Mouse (Mus musculus): ENCODE data around the gene Car10. TPM values are rescaled to one million over a fixed set of nuclear protein-coding genes. Genes with fewer than 3 reads are reported as not detected.

Gene Car10
- total RNA-seq, 1 experiment from 2014 or later: not detected

- ATAC-seq (replicated peaks; ENCODE audit: low read depth, poor library complexity, severe bottlenecking): peak; percentile 93
Measured at GRCm38 (mm10) chr11:93471573-93472179, 373.8 kb downstream of the Car10 start.

DNA sequence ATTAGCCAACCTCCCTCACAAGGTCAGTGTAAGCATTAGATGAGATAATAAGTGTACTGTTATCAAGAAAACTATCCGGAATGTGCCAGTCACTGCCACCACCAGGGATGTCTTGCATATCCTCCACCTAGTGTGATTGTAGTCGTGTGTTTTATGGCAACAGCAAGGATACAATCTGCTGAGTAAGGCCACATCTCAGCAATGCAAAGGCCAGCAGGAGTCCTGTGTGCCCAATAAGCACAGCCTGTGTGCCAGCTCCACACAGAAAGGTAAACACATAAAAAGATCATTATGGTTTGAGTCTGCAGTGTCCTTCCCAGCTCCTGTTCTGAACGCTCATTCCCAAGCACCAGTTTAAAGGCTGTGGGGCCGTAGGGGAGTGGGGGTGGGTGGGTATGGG is 386.8 kb downstream of the Car10 start:
- no peak for ATAC-seq (replicated peaks; ENCODE audit: low read depth, poor library complexity, severe bottlenecking)

- ATAC-seq (replicated peaks; ENCODE audit: low read depth, poor library complexity, severe bottlenecking): no peak
Measured at GRCm38 (mm10) chr11:93487021-93487420, 389.2 kb downstream of the Car10 start.

DNA sequence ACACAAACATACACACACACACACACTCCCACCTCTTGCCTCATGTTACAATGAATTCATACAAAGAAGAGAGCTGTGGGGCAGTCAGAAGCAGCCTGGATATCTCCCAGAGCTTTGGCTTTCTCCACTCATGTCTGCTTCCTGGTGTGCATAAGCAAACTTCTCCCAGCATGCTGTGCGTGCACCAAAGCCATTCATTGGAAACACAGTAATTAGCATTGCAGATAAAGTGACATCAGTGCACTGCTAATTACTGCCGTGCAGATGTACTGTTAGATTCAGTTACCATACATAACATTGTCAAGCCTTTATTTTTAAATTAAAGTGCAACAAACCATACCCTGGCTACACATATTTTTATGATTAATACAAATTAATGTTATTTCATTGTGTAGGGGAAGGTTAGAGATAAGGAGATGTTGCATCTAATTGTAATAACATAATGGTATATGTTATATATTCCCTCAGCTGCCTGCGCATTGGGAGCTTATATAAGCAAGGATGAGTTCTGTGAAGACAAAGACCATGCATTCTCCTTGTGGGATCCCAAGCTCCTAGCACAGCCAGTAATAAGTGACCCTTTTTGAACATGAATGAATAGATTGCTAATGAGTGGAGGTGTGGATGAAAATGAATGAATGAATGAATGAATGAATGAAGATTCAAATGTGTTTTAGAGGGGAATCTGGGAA is 390.2 kb downstream of the Car10 start:
- ATAC-seq (replicated peaks; ENCODE audit: low read depth, poor library complexity, severe bottlenecking): no peak

- ATAC-seq (replicated peaks; ENCODE audit: low read depth, poor library complexity, severe bottlenecking): no peak
Measured at GRCm38 (mm10) chr11:93490211-93490820, 392.5 kb downstream of the Car10 start.

DNA sequence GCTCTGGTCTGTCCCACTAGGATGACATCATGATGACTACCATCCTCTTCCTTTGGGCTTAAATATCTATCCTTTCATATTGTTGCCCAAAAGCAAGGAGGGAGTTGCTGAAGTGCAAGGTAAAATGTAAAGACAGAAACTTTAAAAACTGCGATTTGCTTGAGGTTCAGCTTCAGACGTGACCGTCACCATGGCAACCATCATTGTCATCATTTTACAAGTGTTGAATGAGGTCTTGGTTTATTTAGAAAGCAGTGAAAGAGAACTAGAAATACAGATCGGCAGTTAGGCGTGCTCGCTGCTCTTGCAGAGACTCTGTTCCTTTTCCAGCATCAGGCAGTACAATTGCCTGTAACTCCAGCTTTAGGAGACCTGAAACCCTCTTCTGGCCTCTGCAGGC is 400.1 kb downstream of the Car10 start:
- no peak for ATAC-seq (replicated peaks; ENCODE audit: low read depth, poor library complexity, severe bottlenecking)

DNA sequence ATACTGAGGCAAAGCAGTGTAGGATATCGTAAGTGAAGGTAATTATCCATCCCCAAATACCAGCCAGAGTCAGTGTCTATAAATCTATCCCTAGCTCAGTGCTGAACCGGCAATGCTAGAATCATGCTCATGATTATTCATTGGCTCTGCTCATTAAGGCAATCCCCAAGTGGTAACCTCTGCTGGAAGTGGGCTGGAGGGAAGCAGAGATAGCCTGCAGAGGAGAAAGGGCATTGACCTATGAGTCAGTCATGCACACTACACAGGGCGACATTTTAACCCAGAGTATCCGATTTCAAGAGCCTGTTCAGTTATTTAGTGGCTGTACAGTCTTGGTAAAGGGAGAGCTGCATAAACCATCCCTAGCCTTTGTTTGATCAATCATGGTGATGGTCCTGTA is 402.6 kb downstream of the Car10 start:
- no peak for ATAC-seq (replicated peaks; ENCODE audit: low read depth, poor library complexity, severe bottlenecking)

- no peak for ATAC-seq (replicated peaks; ENCODE audit: low read depth, poor library complexity, severe bottlenecking)
Measured at GRCm38 (mm10) chr11:93501671-93502070, 403.8 kb downstream of the Car10 start.

DNA sequence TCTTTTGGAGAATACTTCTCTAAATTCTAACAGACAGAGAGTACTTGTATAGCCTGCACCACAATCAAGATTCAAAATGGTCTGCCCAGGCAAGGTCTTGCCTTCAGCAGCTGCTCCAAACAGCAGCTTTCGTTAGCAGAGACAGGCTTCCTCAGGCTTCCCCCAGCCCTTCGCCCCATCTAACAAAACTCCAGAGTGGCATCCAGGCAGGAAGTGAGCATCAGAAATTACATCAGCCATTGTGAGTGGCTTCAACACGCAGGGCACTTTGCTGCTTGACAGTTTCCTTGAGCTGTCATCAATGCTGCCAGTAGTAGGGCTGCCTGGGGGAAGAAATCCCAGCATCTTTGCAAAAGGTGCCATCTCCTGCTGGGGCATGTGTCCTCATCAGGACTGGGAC is 405.0 kb downstream of the Car10 start:
- peak; percentile 42 for ATAC-seq (replicated peaks; ENCODE audit: low read depth, poor library complexity, severe bottlenecking)

DNA sequence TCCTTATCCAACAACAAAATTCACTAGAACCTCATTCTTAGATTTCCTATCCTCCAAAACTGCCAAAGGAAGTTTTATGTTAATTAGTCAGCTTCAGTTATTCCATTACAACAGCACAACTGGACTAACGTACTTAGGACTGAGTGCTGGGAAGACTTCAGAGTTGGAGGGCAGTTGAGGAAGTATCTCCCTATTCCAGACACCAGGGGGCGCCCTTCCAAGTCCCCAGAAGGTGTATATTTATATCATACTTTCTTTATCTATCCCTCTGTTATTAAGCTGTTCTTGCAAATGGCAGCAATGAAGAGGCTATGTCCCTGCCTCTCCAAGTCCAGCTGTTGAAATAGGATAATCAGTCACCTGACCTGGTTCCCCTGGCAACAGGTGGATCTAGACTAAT is 405.6 kb downstream of the Car10 start:
- peak; percentile 75 for ATAC-seq (replicated peaks; ENCODE audit: low read depth, poor library complexity, severe bottlenecking)

DNA sequence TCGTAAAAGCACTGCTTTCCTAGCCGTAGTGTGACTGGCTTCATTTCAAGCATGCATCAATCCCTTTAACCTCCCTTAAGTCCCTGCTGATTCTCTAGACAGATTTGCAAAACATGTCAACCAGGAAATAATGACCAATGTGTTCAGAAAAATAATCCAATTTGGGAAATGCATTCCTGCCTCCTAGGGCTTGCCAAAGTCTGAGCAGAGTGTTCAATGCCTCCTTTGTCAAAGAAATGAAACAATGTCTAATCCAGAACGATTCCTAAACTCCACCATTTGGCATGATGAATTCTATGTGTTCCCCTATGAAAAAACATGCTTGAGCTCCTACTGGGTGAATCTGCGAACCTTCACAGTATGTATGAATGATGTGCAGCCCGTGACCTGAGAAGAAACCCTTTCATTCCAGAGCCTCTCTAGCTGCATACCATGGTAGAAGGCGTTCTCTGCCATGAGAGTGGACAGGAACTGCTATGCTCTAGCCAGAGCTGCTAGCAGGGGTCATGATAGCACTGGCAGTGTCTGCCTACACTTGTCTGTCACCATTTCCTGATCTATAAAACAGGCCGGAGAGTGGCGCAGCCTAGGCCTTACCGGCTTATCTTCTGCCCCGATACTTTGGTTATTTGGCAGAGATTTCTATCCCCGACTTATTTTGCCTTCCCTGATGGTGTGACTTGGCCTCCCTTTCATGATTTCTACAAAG is 411.9 kb downstream of the Car10 start:
- ATAC-seq (replicated peaks; ENCODE audit: low read depth, poor library complexity, severe bottlenecking): no peak

- ATAC-seq (replicated peaks; ENCODE audit: low read depth, poor library complexity, severe bottlenecking): no peak; the same call in 1 of the 2 replicates
Measured at GRCm38 (mm10) chr11:93512843-93513242, 415.0 kb downstream of the Car10 start.

DNA sequence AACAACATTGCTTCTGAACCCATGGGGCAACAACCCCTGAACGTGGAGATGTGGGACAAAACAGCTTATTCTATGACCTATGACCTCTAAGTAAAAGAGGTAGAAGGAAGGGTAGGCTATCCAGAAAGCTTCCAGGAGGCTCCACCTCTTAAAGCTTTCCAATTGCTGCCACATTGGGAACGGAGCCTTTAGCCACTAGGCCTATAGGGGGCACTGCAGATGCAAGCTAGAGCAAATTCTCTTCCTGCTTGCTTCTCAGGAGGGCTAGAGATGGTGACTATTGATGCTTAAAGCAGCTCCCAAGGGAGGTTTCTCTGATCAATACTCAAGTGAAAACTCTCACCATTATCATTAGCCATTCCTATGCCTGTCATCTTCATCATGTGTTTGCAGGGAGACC is 416.6 kb downstream of the Car10 start:
- ATAC-seq (replicated peaks; ENCODE audit: low read depth, poor library complexity, severe bottlenecking): 0 out of 2 replicates have a peak, but pooled peaks have one; percentile 45

DNA sequence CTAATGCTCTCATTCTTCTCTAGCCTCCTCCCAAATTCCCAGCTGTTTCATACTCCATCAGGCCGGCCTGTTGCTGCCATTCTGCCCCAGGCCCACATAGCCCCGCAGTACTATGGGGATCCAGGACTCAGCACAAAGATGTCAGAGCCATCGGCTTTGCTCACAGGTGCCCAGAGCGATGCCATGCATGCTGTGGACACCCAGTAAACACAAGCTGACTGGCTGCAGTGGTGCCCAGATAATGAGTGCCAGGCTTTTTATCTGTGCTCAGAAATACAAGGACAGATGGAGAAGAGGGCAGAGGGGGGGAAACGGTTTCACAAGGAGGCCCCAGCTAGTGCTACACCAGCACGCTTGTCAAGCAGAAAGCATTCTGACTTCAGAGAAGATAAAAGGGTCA is 417.7 kb downstream of the Car10 start:
- ATAC-seq (replicated peaks; ENCODE audit: low read depth, poor library complexity, severe bottlenecking): no peak

DNA sequence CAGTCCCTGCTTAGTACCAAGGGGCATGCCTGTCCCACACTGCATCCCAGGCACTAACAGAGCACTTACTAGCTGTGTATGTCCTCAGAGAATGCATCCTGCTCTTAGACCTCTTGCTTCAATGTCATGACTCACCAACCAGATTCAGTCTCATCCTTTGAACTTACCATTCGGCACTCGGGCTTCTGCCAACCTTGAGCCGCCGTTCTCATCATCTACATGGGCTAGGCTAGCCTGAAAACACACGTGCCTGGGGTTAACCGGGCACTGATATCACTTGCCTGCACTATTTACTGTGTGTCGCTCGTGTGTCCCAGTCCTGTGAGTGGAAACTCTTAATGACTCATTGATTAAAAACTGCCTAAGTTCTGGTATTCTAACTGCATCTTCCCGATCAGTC is 418.4 kb downstream of the Car10 start:
- ATAC-seq (replicated peaks; ENCODE audit: low read depth, poor library complexity, severe bottlenecking): no peak

- ATAC-seq (replicated peaks; ENCODE audit: low read depth, poor library complexity, severe bottlenecking): peak; percentile 87
Measured at GRCm38 (mm10) chr11:93516946-93517345, 419.1 kb downstream of the Car10 start.

GRCm38 (mm10) chr11:93522501-93522900 is 424.7 kb downstream of the Car10 start:
- ATAC-seq (replicated peaks; ENCODE audit: low read depth, poor library complexity, severe bottlenecking): no peak

DNA sequence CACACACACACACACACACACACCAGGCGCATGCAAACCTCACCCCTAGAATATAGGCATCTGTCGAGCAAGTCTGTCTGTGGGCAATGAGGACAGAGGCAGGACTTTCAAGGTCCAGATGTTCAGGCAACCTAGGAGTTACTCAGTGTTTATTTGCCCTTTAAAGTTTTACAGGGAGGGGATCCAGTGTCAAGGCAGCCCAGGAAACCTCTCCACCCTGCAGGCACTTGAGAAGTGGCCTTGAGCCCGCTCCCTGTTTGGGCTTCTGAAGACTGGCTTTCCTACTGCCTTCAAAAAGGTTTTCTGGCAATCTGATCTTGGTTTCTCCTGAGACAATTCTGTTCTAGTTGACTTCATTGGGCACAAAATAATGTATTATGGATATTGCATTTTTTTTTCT is 428.1 kb downstream of the Car10 start:
- ATAC-seq (replicated peaks; ENCODE audit: low read depth, poor library complexity, severe bottlenecking): no peak

GRCm38 (mm10) chr11:93531029-93531680 is 433.3 kb downstream of the Car10 start:
- ATAC-seq (replicated peaks; ENCODE audit: low read depth, poor library complexity, severe bottlenecking): peak; percentile 93

GRCm38 (mm10) chr11:93536244-93536643 is 438.4 kb downstream of the Car10 start:
- ATAC-seq (replicated peaks; ENCODE audit: low read depth, poor library complexity, severe bottlenecking): no peak

Data from common myeloid progenitor, adult 5-6 weeks (primary cell).